Mouse (Mus musculus) hindbrain, embryonic 12.5 days (tissue): ENCODE results near the gene Igsf23. TPM values are rescaled to one million over a fixed set of nuclear protein-coding genes. Genes with fewer than 3 reads are reported as not detected.

Source experiments
- ATAC-seq: fragments of 200-750 bp; cut with Nextera tagmentation; 2 replicates; pipeline ENCODE4 v1.8.0; 2017; ENCODE audit warnings: moderate TSS enrichment; ENCODE audit not compliant: low FRiP score
- H3K27ac ChIP-seq: fragments of 300-500 bp; sonication (generic); 2 replicates; pipeline ENCODE4 v1.5.1; 2016; ENCODE audit warnings: mild to moderate bottlenecking
- H3K27me3 ChIP-seq: fragments of 300-500 bp; sonication (generic); 2 replicates; pipeline ENCODE4 v1.6.1; 2016; ENCODE audit warnings: mild to moderate bottlenecking
- H3K36me3 ChIP-seq: fragments of 300-500 bp; sonication (generic); 2 replicates; pipeline ENCODE4 v1.6.1; 2016; ENCODE audit warnings: mild to moderate bottlenecking
- H3K4me1 ChIP-seq: fragments of 300-500 bp; sonication (generic); 2 replicates; pipeline ENCODE4 v1.6.1; 2016
- H3K4me2 ChIP-seq: fragments of 300-500 bp; sonication (generic); replicated peaks from 2 replicates; pipeline ENCODE4 v1.6.1; 2016; ENCODE audit warnings: mild to moderate bottlenecking
- H3K4me3 ChIP-seq: fragments of 300-500 bp; sonication (generic); 2 replicates; pipeline ENCODE4 v1.5.1; 2016; ENCODE audit warnings: mild to moderate bottlenecking
- H3K9ac ChIP-seq: fragments of 300-500 bp; sonication (generic); 2 replicates; pipeline ENCODE4 v1.6.1; 2016; ENCODE audit warnings: mild to moderate bottlenecking, moderate library complexity
- H3K9me3 ChIP-seq: fragments of 300-500 bp; sonication (generic); replicated peaks from 2 replicates; pipeline ENCODE4 v1.6.1; 2016; ENCODE audit warnings: mild to moderate bottlenecking
- WGBS: fragments of 180-500 bp; shearing (Covaris S2); methylation state at CpG from one replicate; pipeline ENCODE4 v1.1.7; 2016; 5-methylcytosine and 5-hydroxymethylcytosine counted together
- polyA plus RNA-seq: library from polyadenylated mRNA; unstranded; fragments of >200 nt; fragmentation: Nextera tagmentation; extraction: Ambion mirVana; gene quantifications from 2 replicates; pipeline ENCODE4 v1.2.1, GENCODE M21; 2016

Gene Igsf23
- polyA plus RNA-seq, 1 experiment from 2014 or later: 0.32 TPM

- no peak overlapping the region for H3K9ac ChIP-seq
- H3K36me3 ChIP-seq: no peaks in the 10 kb centered on the region
- no peak overlapping the region for H3K27ac ChIP-seq
- WGBS: 53% methylated on average over 10 of the region's 10 CpGs
- H3K9me3 ChIP-seq: no peaks in the 10 kb centered on the region
- no peak for ATAC-seq
- no peak overlapping the region for H3K4me3 ChIP-seq
- no peaks in the 10 kb centered on the region for H3K4me1 ChIP-seq
- H3K27me3 ChIP-seq: no peaks in the 10 kb centered on the region
- H3K4me2 ChIP-seq: no peak overlapping the region
Observed at GRCm38 (mm10) chr7:19952320-19952986, 1.9 kb upstream of the Igsf23 start.

- no peak for ATAC-seq
- 71% methylated on average over 10 of the region's 10 CpGs for WGBS
Observed at GRCm38 (mm10) chr7:19949996-19950395, 560 bp downstream of the Igsf23 start.

GRCm38 (mm10) chr7:19948956-19949355, 1.6 kb downstream of the Igsf23 start:
- no peak overlapping the region for H3K27ac ChIP-seq
- no peaks in the 10 kb centered on the region for H3K36me3 ChIP-seq
- no peaks in the 10 kb centered on the region for H3K9me3 ChIP-seq
- no peak overlapping the region for H3K9ac ChIP-seq
- H3K4me2 ChIP-seq: no peak overlapping the region
- H3K4me3 ChIP-seq: no peak overlapping the region
- 74% methylated on average over 12 of the region's 12 CpGs for WGBS
- H3K27me3 ChIP-seq: no peaks in the 10 kb centered on the region
- H3K4me1 ChIP-seq: no peaks in the 10 kb centered on the region
- no peak for ATAC-seq

More at GRCm38 (mm10) chr7:19949996-19950395, 560 bp downstream of the Igsf23 start:
- no peaks in the 10 kb centered on the region for H3K36me3 ChIP-seq
- no peaks in the 10 kb centered on the region for H3K4me1 ChIP-seq
- H3K27ac ChIP-seq: no peak overlapping the region
- H3K4me2 ChIP-seq: no peak overlapping the region
- H3K4me3 ChIP-seq: no peak overlapping the region
- no peak overlapping the region for H3K9ac ChIP-seq
- no peaks in the 10 kb centered on the region for H3K27me3 ChIP-seq
- H3K9me3 ChIP-seq: no peaks in the 10 kb centered on the region

GRCm38 (mm10) chr7:19945821-19946515, 4.6 kb downstream of the Igsf23 start:
- no peaks in the 10 kb centered on the region for H3K36me3 ChIP-seq
- H3K4me1 ChIP-seq: no peaks in the 10 kb centered on the region
- ATAC-seq: no peak
- no peak overlapping the region for H3K4me3 ChIP-seq
- no peaks in the 10 kb centered on the region for H3K9me3 ChIP-seq
- 87% methylated on average over 13 of the region's 13 CpGs for WGBS
- H3K27ac ChIP-seq: no peak overlapping the region
- H3K27me3 ChIP-seq: no peaks in the 10 kb centered on the region
- H3K4me2 ChIP-seq: no peak overlapping the region
- no peak overlapping the region for H3K9ac ChIP-seq

- ATAC-seq: no peak
- no peaks in the 10 kb centered on the region for H3K36me3 ChIP-seq
- 89% methylated on average over 5 of the region's 5 CpGs for WGBS
- H3K4me1 ChIP-seq: no peaks in the 10 kb centered on the region
- H3K27me3 ChIP-seq: no peaks in the 10 kb centered on the region
- H3K4me3 ChIP-seq: no peak overlapping the region
- H3K4me2 ChIP-seq: no peak overlapping the region
- H3K9ac ChIP-seq: no peak overlapping the region
- H3K9me3 ChIP-seq: no peaks in the 10 kb centered on the region
- H3K27ac ChIP-seq: no peak overlapping the region
Observed at GRCm38 (mm10) chr7:19945201-19945600, 5.4 kb downstream of the Igsf23 start.

- Histone ChIP-seq H3K9me3 (no peaks in the 10 kb centered on the region), H3K4me2 (no peak overlapping the region), H3K27ac (no peak overlapping the region), H3K4me3 (no peak overlapping the region), H3K9ac (no peak overlapping the region), H3K4me1 (no peaks in the 10 kb centered on the region), H3K36me3 (no peaks in the 10 kb centered on the region), H3K27me3 (no peaks in the 10 kb centered on the region)
- ATAC-seq: no peak
- WGBS: 92% methylated on average over 8 of the region's 8 CpGs
Observed at GRCm38 (mm10) chr7:19944709-19945108, 5.8 kb downstream of the Igsf23 start.

- Histone ChIP-seq H3K4me3 (no peak overlapping the region), H3K27me3 (no peaks in the 10 kb centered on the region), H3K4me2 (no peak overlapping the region), H3K9me3 (no peaks in the 10 kb centered on the region), H3K4me1 (no peaks in the 10 kb centered on the region), H3K36me3 (no peaks in the 10 kb centered on the region), H3K9ac (no peak overlapping the region), H3K27ac (no peak overlapping the region)
- WGBS: 54% methylated on average over 4 of the region's 6 CpGs
- no peak for ATAC-seq
Observed at GRCm38 (mm10) chr7:19940256-19940655, 10.3 kb downstream of the Igsf23 start.

GRCm38 (mm10) chr7:19939555-19940235, 10.9 kb downstream of the Igsf23 start:
- Histone ChIP-seq H3K36me3 (no peaks in the 10 kb centered on the region), H3K9ac (no peak overlapping the region)
- WGBS: 64% methylated on average over 10 of the region's 12 CpGs

GRCm38 (mm10) chr7:19937229-19937821, 13.2 kb downstream of the Igsf23 start:
- no peak overlapping the region for H3K27ac ChIP-seq
- no peaks in the 10 kb centered on the region for H3K9me3 ChIP-seq
- WGBS: 80% methylated on average over 11 of the region's 11 CpGs
- no peak for ATAC-seq
- no peaks in the 10 kb centered on the region for H3K4me1 ChIP-seq
- H3K9ac ChIP-seq: no peak overlapping the region
- peaks cover under 1% of the 10 kb centered on the region; the same call in 1 of the 2 replicates for H3K27me3 ChIP-seq
- H3K4me2 ChIP-seq: no peak overlapping the region
- H3K36me3 ChIP-seq: no peaks in the 10 kb centered on the region
- H3K4me3 ChIP-seq: no peak overlapping the region

More at GRCm38 (mm10) chr7:19939555-19940235, 10.9 kb downstream of the Igsf23 start:
- H3K4me1 ChIP-seq: no peaks in the 10 kb centered on the region
- H3K4me3 ChIP-seq: no peak overlapping the region
- H3K4me2 ChIP-seq: no peak overlapping the region
- no peak overlapping the region for H3K27ac ChIP-seq
- no peaks in the 10 kb centered on the region for H3K9me3 ChIP-seq
- no peak for ATAC-seq
- no peaks in the 10 kb centered on the region for H3K27me3 ChIP-seq

- H3K4me1 ChIP-seq: no peaks in the 10 kb centered on the region
- no peak overlapping the region for H3K27ac ChIP-seq
- peaks cover 3% of the 10 kb centered on the region; the same call in 1 of the 2 replicates for H3K27me3 ChIP-seq
- H3K9ac ChIP-seq: no peak overlapping the region
- no peaks in the 10 kb centered on the region for H3K9me3 ChIP-seq
- no peak overlapping the region for H3K4me3 ChIP-seq
- 85% methylated on average over 6 of the region's 6 CpGs for WGBS
- ATAC-seq: no peak
- H3K4me2 ChIP-seq: no peak overlapping the region
- H3K36me3 ChIP-seq: no peaks in the 10 kb centered on the region
Observed at GRCm38 (mm10) chr7:19935961-19936360, 14.6 kb downstream of the Igsf23 start.

- Histone ChIP-seq H3K4me2 (no peak overlapping the region), H3K4me3 (no peak overlapping the region), H3K4me1 (no peaks in the 10 kb centered on the region), H3K36me3 (no peaks in the 10 kb centered on the region), H3K9me3 (no peaks in the 10 kb centered on the region), H3K27ac (no peak overlapping the region), H3K9ac (no peak overlapping the region), H3K27me3 (peaks cover 3% of the 10 kb centered on the region; the same call in 1 of the 2 replicates)
- 77% methylated on average over 20 of the region's 20 CpGs for WGBS
- no peak for ATAC-seq
Observed at GRCm38 (mm10) chr7:19935171-19935751, 15.3 kb downstream of the Igsf23 start.
